Mouse (Mus musculus) MN1 (cell line): ENCODE data around the gene Itgb1bp1.

Experiments
- DNase-seq: peaks from one replicate; pipeline ENCODE4 v3.0.0-alpha.2; 2016; ENCODE audit warnings: low spot score

Itgb1bp1 gene

DNA sequence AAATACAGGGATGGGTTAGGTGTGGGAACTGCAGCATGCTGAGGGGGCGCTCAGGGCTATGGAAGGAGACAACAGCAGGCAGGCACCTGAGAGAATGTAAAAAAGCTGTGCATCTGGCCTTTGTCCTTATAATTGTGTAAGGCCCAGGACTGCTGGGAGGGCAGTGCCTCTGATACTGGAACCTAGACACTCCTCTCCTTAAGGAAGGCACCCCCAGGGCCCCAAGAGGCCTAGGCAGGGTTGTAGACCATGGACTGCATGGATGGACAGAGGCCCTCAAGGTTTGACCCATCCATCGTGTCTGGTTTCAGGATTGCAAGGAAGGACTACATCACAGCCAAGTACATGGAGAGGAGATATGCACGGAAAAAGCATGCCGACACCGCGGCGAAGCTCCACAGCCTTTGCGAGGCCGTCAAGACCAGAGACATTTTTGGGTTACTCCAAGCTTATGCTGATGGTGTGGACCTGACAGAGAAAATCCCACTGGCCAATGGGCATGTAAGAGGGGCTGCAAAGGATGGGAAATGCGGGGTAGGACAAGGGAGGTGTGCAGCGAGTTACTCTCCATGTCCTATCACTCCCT, 41.6 kb downstream of the Itgb1bp1 start:
- DNase-seq: no peak

GRCm38 (mm10) chr12:21241965-21242364, 44.1 kb downstream of the Itgb1bp1 start:
- DNase-seq: no peak

DNA sequence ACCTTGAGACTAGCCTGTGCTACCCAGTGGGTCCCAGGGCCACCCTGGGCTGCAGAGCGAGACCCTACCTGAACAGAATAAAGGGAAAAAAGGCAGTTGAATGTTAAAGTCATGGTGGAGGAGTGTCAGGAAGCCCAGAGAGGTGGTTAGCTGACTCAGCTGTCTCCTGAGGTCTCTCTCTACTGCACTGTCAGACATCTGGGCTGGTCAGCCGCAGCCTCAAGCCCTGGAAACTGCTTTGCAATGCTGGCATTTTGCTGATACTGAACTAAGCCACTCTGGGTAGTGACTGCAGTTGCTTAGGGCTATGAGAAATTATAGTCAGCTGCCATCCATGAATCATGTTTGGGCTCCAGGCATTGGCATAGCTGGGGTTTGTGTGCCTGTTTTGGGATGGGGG, 51.5 kb downstream of the Itgb1bp1 start:
- no peak for DNase-seq

GRCm38 (mm10) chr12:21233727-21234126, 52.4 kb downstream of the Itgb1bp1 start:
- no peak for DNase-seq

GRCm38 (mm10) chr12:21229076-21229918, 56.8 kb downstream of the Itgb1bp1 start:
- DNase-seq: no peak

DNA sequence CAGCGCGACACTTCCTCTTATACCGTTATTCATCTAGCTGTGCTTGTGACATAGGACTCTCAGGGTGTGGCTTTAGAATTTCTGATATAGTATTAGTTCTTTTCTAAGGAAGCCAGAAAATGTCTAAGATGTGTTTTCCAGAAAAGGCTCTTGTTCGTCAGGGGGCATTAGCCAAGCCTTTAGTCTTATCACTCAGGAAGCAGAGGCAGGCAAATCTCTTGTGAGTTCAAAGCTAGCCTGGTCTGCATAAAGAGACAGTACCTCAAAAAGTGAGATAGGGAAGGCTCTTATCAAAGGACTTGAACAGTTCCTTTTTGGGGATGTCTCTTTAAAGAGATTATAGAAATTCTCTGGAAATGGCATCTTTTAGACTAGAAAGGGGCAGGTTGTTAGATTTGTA, 57.4 kb downstream of the Itgb1bp1 start:
- no peak for DNase-seq

DNA sequence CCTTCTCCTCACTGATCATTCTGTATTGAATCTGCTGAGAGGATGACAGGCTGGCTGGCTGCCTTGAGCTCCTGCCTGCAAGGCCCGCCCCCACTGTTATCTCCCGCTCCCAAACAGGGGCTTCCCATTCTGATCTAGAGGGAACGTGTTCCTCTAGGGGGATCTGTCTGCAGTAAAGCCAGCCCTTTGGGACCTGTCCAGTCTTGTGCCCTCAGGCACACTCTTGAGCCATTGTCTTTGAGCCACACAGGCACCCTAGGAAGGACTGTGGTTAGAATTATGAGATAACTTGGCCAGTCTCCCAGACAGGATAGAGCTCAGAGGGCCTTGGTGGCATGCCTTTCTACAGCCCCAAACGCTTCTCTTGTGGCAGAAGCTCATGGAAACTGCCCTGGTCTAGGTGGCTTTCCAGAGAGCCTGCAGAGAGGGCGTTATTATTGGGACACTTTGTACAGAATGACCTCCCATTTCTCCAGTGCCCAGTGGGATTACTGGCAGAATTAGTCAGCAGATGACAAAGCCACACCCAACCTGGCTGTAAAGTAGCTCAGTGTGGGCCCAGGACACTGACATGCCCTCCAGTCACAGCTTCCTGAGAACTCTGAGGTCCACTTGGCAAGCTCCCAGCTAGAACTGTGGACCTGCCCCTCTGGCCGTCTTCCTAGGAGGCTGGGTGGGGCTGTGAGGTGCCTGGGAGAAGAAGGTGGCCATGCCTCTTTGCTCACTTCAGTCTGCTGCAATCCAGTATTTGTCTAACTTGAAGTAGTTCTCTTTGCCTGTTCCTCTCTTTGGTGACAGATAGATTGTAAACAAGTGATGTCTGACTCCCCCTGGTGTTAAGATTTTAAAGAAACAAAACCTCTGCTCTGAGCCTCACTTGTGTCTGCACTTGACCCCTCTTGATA, 58.8 kb downstream of the Itgb1bp1 start:
- peak; percentile 80 for DNase-seq

DNA sequence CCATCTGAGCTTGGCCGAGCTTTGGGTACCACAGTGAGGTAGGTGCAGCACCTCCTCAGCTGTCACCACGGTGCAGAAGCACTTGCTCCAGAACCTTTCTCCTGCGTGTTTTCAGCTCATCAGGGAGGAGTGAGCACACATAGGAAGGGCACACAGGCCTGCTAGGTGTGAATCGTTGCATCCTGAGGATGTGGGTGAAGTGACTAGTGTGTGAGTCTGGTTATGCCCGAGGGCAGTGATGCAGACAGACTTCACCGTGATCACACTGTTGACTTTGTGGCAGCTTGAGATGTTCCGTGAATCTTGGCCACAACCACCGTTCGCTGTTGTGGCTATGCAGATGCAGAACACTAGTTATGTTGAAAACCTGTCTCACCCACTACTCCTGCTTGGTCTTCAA, 59.8 kb downstream of the Itgb1bp1 start:
- no peak for DNase-seq

GRCm38 (mm10) chr12:21225358-21225757, 60.7 kb downstream of the Itgb1bp1 start:
- DNase-seq: no peak

- no peak for DNase-seq
Observed at GRCm38 (mm10) chr12:21223923-21224322, 62.2 kb downstream of the Itgb1bp1 start.

- DNase-seq: no peak
Observed at GRCm38 (mm10) chr12:21220596-21220995, 65.5 kb downstream of the Itgb1bp1 start.

DNA sequence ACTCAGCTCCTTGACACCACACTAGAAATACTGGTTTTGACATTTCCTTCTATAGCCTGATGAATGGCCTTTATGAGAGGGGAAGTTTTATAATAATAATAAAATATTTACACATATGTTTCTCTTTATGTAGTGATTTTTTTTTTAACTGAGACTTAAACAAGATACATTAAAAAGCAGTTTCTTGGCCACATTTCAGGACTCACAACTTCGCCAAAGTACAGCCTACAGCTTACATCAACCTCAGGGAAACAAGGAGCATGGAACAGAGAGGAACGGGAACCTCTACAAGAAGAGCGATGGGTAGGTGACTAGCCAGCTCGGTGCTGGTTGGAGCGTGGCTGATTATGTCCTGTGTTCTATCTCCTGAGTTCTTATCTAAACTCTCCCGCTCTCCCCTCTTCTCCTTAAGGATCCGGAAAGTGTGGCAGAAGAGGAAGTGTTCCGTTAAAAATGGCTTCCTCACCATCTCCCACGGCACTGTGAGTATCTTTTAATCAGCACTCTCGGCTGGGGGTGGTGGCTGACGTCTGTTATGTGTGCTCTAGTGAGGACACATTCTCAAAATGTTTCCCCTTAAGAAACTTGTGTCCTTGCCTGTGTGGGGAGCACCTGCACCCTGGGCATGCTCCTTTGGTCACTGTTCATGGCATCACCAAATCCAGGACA, 68.2 kb downstream of the Itgb1bp1 start:
- DNase-seq: no peak

GRCm38 (mm10) chr12:21214551-21215165, 71.4 kb downstream of the Itgb1bp1 start:
- DNase-seq: no peak

DNA sequence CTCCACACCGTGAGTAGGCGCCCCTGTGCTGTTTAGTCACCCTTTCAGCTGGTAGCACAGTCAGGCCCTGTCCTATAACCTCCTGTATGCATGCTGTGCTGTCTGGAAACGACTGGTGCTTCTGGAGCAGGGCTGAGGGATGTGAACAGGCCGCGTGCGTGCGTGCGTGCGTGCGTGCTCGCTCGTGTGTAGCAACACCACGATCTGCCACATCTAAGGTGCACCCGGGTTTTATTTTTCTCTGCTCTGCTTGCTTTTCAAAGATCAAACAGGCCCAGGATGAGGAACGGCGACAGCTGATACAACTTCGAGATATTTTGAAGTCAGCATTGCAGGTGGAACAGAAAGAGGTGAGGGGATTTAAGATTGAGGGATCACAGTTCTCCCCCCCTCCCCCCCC, 73.2 kb downstream of the Itgb1bp1 start:
- DNase-seq: no peak

DNA sequence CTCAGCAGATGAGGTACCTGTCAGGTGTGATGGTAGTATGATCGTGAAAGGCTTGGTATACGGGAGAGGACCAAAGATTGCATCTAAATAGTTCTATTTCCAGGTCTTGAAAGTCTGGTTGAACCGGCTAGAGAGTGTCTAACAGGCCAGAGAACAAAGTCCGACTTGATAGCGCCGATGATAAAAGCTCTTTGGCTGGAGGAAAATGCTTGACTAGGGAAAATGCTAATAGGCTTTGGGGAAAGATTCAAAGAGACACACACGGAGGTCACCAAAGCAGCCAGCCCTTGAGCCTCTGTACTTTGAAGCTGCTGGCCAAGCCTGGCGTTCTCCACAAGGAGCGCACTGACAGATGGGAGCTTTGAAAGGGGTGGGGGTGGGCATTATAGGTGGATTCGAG, 76.8 kb downstream of the Itgb1bp1 start:
- no peak for DNase-seq

DNA sequence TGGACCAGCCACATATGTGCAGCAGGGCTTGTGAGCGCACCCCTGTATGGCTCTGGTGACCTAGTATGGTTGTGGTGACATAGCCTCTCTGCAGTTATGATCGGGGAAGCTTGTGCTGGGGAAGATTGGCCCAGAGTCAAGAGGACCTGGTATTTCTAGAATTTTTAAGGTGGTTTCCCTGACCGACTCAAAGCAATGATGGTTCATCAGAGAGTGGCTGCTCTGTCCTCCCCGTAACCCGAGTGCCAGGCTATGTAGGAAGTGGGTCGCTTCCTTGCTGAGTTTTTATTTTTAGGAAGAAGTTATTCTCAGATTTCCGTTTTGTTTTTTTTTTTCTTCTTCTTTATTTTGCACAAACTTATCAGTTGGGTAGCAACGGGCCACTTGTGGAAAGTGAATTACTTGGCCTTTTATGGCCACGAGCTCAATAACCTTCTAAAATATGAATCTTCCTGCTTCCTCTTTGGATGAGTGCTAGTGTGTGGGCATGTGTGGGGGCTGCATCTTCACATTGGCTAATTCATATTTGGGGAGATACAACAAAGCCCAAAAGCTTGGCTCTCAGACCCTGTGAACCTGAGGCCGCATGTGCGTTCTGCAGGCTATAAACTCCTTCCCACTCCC, 77.8 kb downstream of the Itgb1bp1 start:
- DNase-seq: no peak

- DNase-seq: no peak
Observed at GRCm38 (mm10) chr12:21207422-21207821, 78.7 kb downstream of the Itgb1bp1 start.

GRCm38 (mm10) chr12:21205799-21206198, 80.3 kb downstream of the Itgb1bp1 start:
- no peak for DNase-seq

DNA sequence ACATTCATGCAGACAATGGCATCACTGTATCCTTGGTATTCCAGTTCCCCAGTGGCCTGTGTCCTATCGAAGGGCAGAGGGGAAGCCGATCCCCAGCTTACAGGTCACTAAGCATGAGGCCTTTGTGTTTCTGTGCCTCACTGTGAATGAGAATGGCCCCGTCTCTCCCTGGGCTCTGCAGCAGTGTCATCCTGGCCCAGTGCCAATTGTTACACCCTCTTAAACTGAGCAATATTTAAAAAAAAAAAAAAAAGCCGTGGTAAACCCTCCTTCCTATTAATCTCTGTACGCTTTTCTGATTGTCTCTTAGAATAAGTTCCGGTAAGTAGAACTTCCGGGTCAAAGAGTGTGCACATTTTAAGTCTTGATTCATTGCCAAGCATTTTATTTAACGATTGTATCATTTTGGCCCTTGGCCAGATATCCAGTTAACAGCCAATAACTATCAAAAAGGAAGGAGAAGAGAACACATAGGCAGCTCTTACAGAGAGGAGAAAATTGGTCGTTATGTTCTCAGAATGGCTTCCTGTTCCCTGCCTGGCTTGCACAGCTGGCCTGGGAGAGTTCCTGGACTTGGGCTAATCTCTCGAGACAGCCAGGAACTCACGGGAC, 81.3 kb downstream of the Itgb1bp1 start:
- peak; percentile 73 for DNase-seq

DNA sequence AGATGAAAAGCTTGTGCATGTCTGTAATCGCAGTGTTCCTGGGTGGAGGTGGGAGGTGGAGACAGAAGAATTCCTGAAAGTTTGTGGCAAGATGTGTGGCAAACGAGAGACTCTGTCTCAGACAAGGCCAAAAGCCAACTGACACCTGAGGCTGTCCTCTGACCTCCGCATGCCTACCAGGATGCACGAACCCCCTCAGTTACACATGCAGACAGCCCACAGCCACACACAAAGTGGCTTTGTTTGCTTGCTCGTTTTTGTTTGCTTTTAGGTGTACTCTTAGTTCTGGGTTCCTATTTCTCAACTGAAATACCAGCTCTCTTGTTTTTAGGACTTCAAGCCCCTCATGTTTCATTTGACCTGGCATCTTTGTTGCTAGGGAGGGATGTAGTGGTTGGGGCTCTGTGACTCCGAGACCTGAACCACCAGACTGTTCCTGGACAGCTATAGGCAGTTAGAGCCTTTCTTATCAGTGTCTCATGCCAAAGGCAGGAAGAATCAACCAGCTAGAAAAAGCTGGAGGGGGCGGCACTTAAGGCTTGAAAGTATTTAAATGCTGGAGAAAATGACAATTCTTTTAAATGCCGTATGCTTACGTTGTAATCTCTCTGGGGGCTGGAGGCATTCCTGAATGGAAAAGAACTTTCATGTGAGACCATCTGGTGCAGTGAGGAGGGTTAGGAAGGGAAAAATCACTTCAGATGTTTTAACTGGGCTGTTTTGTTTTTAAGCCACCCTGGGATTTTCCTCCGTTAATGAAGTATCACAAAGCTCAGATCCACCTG, 84.4 kb downstream of the Itgb1bp1 start:
- DNase-seq: no peak
